Mouse (Mus musculus) CH12.LX (cell line): Measurements from ENCODE around the gene Akr1b3. TPM values are rescaled to one million over a fixed set of nuclear protein-coding genes. Genes with fewer than 3 reads are reported as not detected.

Source experiments
- DNase-seq: peaks from one replicate; pipeline ENCODE4 v3.0.0-alpha.2; 2013; ENCODE audit errors: extremely low read depth
- H3K27ac ChIP-seq: 2 replicates; pipeline ENCODE4 v1.5.1; 2012; ENCODE audit warnings: low read depth, mild to moderate bottlenecking, control low read depth, moderate library complexity; ENCODE audit not compliant: insufficient read depth
- H3K27me3 ChIP-seq: replicated peaks from 2 replicates; pipeline ENCODE3; 2012; ENCODE audit warnings: inconsistent platforms
- H3K36me3 ChIP-seq, 2 experiments: replicated peaks in 1 of 2; 2 replicates each; pipeline versions ENCODE3 to v1.6.1; 2012; ENCODE audit warnings: inconsistent platforms in 1 of 2, low read length in 1 of 2, mild to moderate bottlenecking in 1 of 2, mixed read lengths in 1 of 2, moderate library complexity in 1 of 2; ENCODE audit not compliant: control insufficient read depth in 1 of 2, insufficient read depth in 1 of 2
- H3K4me1 ChIP-seq, 2 experiments: 2 replicates each; pipeline ENCODE4 v1.6.1; 2012; ENCODE audit warnings: inconsistent platforms in 1 of 2, moderate library complexity in 1 of 2; ENCODE audit not compliant: insufficient read depth in 2 of 2, control insufficient read depth in 1 of 2
- H3K4me2 ChIP-seq: 2 replicates; pipeline ENCODE4 v1.6.1; 2012; ENCODE audit warnings: low read depth, mild to moderate bottlenecking, control low read depth; ENCODE audit not compliant: poor library complexity, insufficient read depth, severe bottlenecking
- H3K4me3 ChIP-seq, 3 experiments: fragments of 150-350 bp in 1 of 3; sonication (generic) in 1 of 3; replicated peaks in 1 of 3; 2 replicates each; pipeline versions ENCODE3 to v1.5.1; 2011 to 2012; ENCODE audit warnings: low read depth in 2 of 3, low read length in 2 of 3, mild to moderate bottlenecking in 2 of 3, moderate library complexity in 2 of 3, control low read depth in 1 of 3, improper control_type of control experiment in 1 of 3, inconsistent platforms in 1 of 3, mixed read lengths in 1 of 3; ENCODE audit not compliant: poor library complexity in 1 of 3
- H3K79me2 ChIP-seq: replicated peaks from 2 replicates; pipeline ENCODE4 v1.6.1; 2012; ENCODE audit warnings: mild to moderate bottlenecking, moderate library complexity; ENCODE audit not compliant: control insufficient read depth, poor library complexity, insufficient read depth, severe bottlenecking; ENCODE audit errors: extremely low read depth
- H3K9ac ChIP-seq: 2 replicates; pipeline ENCODE4 v1.6.1; 2012; ENCODE audit warnings: low read depth, mild to moderate bottlenecking, control low read depth, moderate library complexity; ENCODE audit not compliant: insufficient read depth
- H3K9me3 ChIP-seq: replicated peaks from 2 replicates; pipeline ENCODE3; 2012; ENCODE audit warnings: low read length, inconsistent platforms, mixed read lengths
- BHLHE40 ChIP-seq: IDR thresholded peaks from 2 replicates; pipeline ENCODE4 v1.6.1; 2011; ENCODE audit warnings: mild to moderate bottlenecking, low read depth, low read length, improper control_type of control experiment
- CHD2 ChIP-seq: IDR thresholded peaks from 2 replicates; pipeline ENCODE4 v1.6.1; 2011; ENCODE audit warnings: low read length, improper control_type of control experiment
- CTCF ChIP-seq, 2 experiments: IDR thresholded peaks in 1 of 2; conservative IDR thresholded peaks in 1 of 2; 2 replicates each; pipeline ENCODE4 v1.5.1; 2011 to 2012; ENCODE audit warnings: low read depth in 2 of 2, low read length in 2 of 2, improper control_type of control experiment in 1 of 2, inconsistent platforms in 1 of 2, mild to moderate bottlenecking in 1 of 2, moderate library complexity in 1 of 2
- ELF1 ChIP-seq: IDR thresholded peaks from 2 replicates; pipeline ENCODE4 v1.6.1; 2014; ENCODE audit warnings: low read depth, mild to moderate bottlenecking, inconsistent platforms, low read length, improper control_type of control experiment
- EP300 ChIP-seq: IDR thresholded peaks from 2 replicates; pipeline ENCODE4 v1.6.1; 2011; ENCODE audit warnings: low read length, improper control_type of control experiment
- ETS1 ChIP-seq: conservative IDR thresholded peaks from 2 replicates; pipeline ENCODE4 v1.6.1; 2012; ENCODE audit warnings: low read depth, mild to moderate bottlenecking, inconsistent platforms, low read length, improper control_type of control experiment, moderate library complexity
- HCFC1 ChIP-seq: IDR thresholded peaks from 2 replicates; pipeline ENCODE4 v1.6.1; 2012; ENCODE audit warnings: low read depth, mild to moderate bottlenecking, inconsistent platforms, low read length, improper control_type of control experiment
- IRF4 ChIP-seq: IDR thresholded peaks from 2 replicates; pipeline ENCODE4 v1.6.1; 2014; ENCODE audit warnings: low read depth, mild to moderate bottlenecking, inconsistent platforms, low read length, improper control_type of control experiment
- JUND ChIP-seq: conservative IDR thresholded peaks from 2 replicates; pipeline ENCODE4 v1.6.1; 2011; ENCODE audit warnings: low read depth, low read length, improper control_type of control experiment
- KAT2A ChIP-seq: IDR thresholded peaks from 2 replicates; pipeline ENCODE4 v1.6.1; 2012; ENCODE audit warnings: low read length, improper control_type of control experiment, inconsistent platforms; ENCODE audit not compliant: insufficient replicate concordance
- MAZ ChIP-seq: IDR thresholded peaks from 2 replicates; pipeline ENCODE4 v1.6.1; 2012; ENCODE audit warnings: low read depth, mild to moderate bottlenecking, inconsistent platforms, low read length, improper control_type of control experiment, moderate library complexity
- MEF2A ChIP-seq: IDR thresholded peaks from 2 replicates; pipeline ENCODE4 v1.6.1; 2014; ENCODE audit warnings: low read depth, mild to moderate bottlenecking, inconsistent platforms, low read length, improper control_type of control experiment, borderline replicate concordance
- MXI1 ChIP-seq: IDR thresholded peaks from 2 replicates; pipeline ENCODE4 v1.6.1; 2011; ENCODE audit warnings: mild to moderate bottlenecking, low read depth, low read length, improper control_type of control experiment
- MYC ChIP-seq: IDR thresholded peaks from 2 replicates; pipeline ENCODE4 v1.6.1; 2011; ENCODE audit warnings: low read depth, mild to moderate bottlenecking, improper control_type of control experiment, low read length
- NELFE ChIP-seq: IDR thresholded peaks from 2 replicates; pipeline ENCODE4 v1.6.1; 2011; ENCODE audit warnings: low read depth, low read length, improper control_type of control experiment
- NRF1 ChIP-seq: IDR thresholded peaks from 2 replicates; pipeline ENCODE4 v1.6.1; 2014; ENCODE audit warnings: low read depth, mild to moderate bottlenecking, inconsistent platforms, low read length, improper control_type of control experiment, moderate library complexity
- PAX5 ChIP-seq: IDR thresholded peaks from 2 replicates; pipeline ENCODE4 v1.6.1; 2012; ENCODE audit warnings: low read length, inconsistent platforms, mixed read lengths
- POLR2A ChIP-seq: IDR thresholded peaks from 2 replicates; pipeline ENCODE4 v1.6.1; 2011; ENCODE audit warnings: low read depth, mild to moderate bottlenecking, improper control_type of control experiment, low read length
- POLR2AphosphoS2 ChIP-seq: IDR thresholded peaks from 2 replicates; pipeline ENCODE4 v1.6.1; 2011; ENCODE audit warnings: low read depth, low read length, improper control_type of control experiment
- RAD21 ChIP-seq: IDR thresholded peaks from 2 replicates; pipeline ENCODE4 v1.6.1; 2011; ENCODE audit warnings: low read depth, mild to moderate bottlenecking, low read length, improper control_type of control experiment, moderate library complexity
- RCOR1 ChIP-seq: conservative IDR thresholded peaks from 2 replicates; pipeline ENCODE4 v1.6.1; 2012; ENCODE audit warnings: low read depth, mild to moderate bottlenecking, inconsistent platforms, low read length, improper control_type of control experiment
- TBP ChIP-seq: conservative IDR thresholded peaks from 2 replicates; pipeline ENCODE4 v1.6.1; 2011; ENCODE audit warnings: low read depth, low read length, improper control_type of control experiment
- TCF12 ChIP-seq: IDR thresholded peaks from 2 replicates; pipeline ENCODE4 v1.6.1; 2014; ENCODE audit warnings: low read depth, mild to moderate bottlenecking, inconsistent platforms, low read length, improper control_type of control experiment
- UBTF ChIP-seq: IDR thresholded peaks from 2 replicates; pipeline ENCODE4 v1.6.1; 2012; ENCODE audit warnings: low read depth, mild to moderate bottlenecking, inconsistent platforms, low read length, improper control_type of control experiment, moderate library complexity
- USF1 ChIP-seq: IDR thresholded peaks from 2 replicates; pipeline ENCODE4 v1.6.1; 2014; ENCODE audit warnings: low read depth, mild to moderate bottlenecking, inconsistent platforms, low read length, improper control_type of control experiment
- ZC3H11A ChIP-seq: IDR thresholded peaks from 2 replicates; pipeline ENCODE4 v1.6.1; 2012; ENCODE audit warnings: low read depth, mild to moderate bottlenecking, inconsistent platforms, low read length, improper control_type of control experiment
- ZKSCAN1 ChIP-seq: IDR thresholded peaks from 2 replicates; pipeline ENCODE4 v1.6.1; 2012; ENCODE audit warnings: low read depth, inconsistent platforms, low read length, improper control_type of control experiment, borderline replicate concordance
- dilution Hi-C: fragments of 300-500 bp; cut with MboI; formaldehyde crosslinking; loops from 2 replicates; pipeline ENCODE4 v1.14.3; 2020; ENCODE audit warnings: low sequenced_read_pairs; ENCODE audit not compliant: extremely low pct_unique_long_range_greater_than_20kb, extremely low pct_ligation_motif_present
- in situ Hi-C: fragments of 300-500 bp; cut with MboI; formaldehyde crosslinking; loops from 3 replicates; pipeline ENCODE4 v1.14.3; 2019; ENCODE audit warnings: low sequenced_read_pairs, low pct_ligation_motif_present, low pct_unique_long_range_greater_than_20kb, mixed read lengths
- polyA plus RNA-seq: library from polyadenylated mRNA; unstranded; fragments of >175 nt; gene quantifications from 2 replicates; pipeline ENCODE4 v1.2.1, GENCODE M21; 2012; ENCODE audit warnings: low read depth; ENCODE audit not compliant: insufficient read length
- total RNA-seq, 2 experiments: library from RNA; depleted of rRNA; stranded (reverse); fragments of 300-350 nt in 1 of 2; fragments of >200 nt in 1 of 2; gene quantifications; 2 replicates each; pipeline ENCODE4 v1.2.3; 2012 to 2014

Akr1b3 gene
- total and polyA plus RNA-seq, 3 experiments = 257 to 359 (median 313) TPM

GRCm38 (mm10) chr6:34341991-34342390, 24.7 kb upstream of the Akr1b3 start:
- peaks cover 4 to 35% of the 10 kb centered on the region in 2 experiments; a peak in 3 of 4 replicates for H3K4me1 ChIP-seq
- TF ChIP-seq NELFE = no peak
- no peak for TF ChIP-seq UBTF
- TF ChIP-seq PAX5 = no peak
- no peak for TF ChIP-seq RAD21
- no peak for TF ChIP-seq NRF1
- TF ChIP-seq MAZ = no peak
- TF ChIP-seq POLR2A = no peak
- TF ChIP-seq EP300 = no peak
- no peak for TF ChIP-seq ZKSCAN1
- TF ChIP-seq MEF2A = no peak
- no peak for TF ChIP-seq USF1
- no peak for TF ChIP-seq JUND
- TF ChIP-seq POLR2AphosphoS2 = no peak
- no peak for TF ChIP-seq ETS1
- no peak for TF ChIP-seq MXI1
- no peak for TF ChIP-seq TBP
- no peak for TF ChIP-seq ELF1
- no peaks in the 10 kb centered on the region for H3K79me2 ChIP-seq
- H3K9ac ChIP-seq = no peak overlapping the region
- in situ Hi-C loops = loop anchor here (10.0 kb wide), 1 partner anchor 47 kb away; no protein-coding TSS in a partner anchor
- H3K27me3 ChIP-seq = no peaks in the 10 kb centered on the region
- no peak overlapping the region for H3K4me3 ChIP-seq
- no peaks in the 10 kb centered on the region for H3K36me3 ChIP-seq
- no peak overlapping the region for H3K27ac ChIP-seq
- H3K9me3 ChIP-seq = no peaks in the 10 kb centered on the region
- dilution Hi-C loops = no loop called here
- no peak for DNase-seq
- no peak overlapping the region for H3K4me2 ChIP-seq

GRCm38 (mm10) chr6:34337799-34338198, 20.5 kb upstream of the Akr1b3 start:
- H3K4me2 ChIP-seq = no peak overlapping the region
- H3K79me2 ChIP-seq = no peaks in the 10 kb centered on the region
- no peak overlapping the region for H3K4me3 ChIP-seq
- dilution Hi-C loops (no loop called here), in situ Hi-C loops (no loop called here)
- no peak overlapping the region for H3K9ac ChIP-seq
- no peaks in the 10 kb centered on the region for H3K27me3 ChIP-seq
- H3K9me3 ChIP-seq = no peaks in the 10 kb centered on the region
- H3K27ac ChIP-seq = no peak overlapping the region
- H3K36me3 ChIP-seq = no peaks in the 10 kb centered on the region
- no peak for DNase-seq
- H3K4me1 ChIP-seq = peaks cover 0 to 5% of the 10 kb centered on the region in 2 experiments; a peak in 2 of 4 replicates
- TF ChIP-seq MEF2A = no peak
- no peak for TF ChIP-seq ZC3H11A
- no peak for TF ChIP-seq PAX5
- TF ChIP-seq IRF4 = no peak
- TF ChIP-seq HCFC1 = no peak
- no peak for TF ChIP-seq MYC
- no peak for TF ChIP-seq RCOR1
- no peak for TF ChIP-seq MXI1
- no peak for TF ChIP-seq USF1
- TF ChIP-seq TBP = no peak
- TF ChIP-seq CTCF (conservative IDR thresholded peaks at IDR 0.05 in 1 of 2, IDR thresholded peaks at IDR 0.05 in 1 of 2; ENCODE audit: low read depth in 2 of 2, low read length in 2 of 2) = no peak
- no peak for TF ChIP-seq POLR2A
- no peak for TF ChIP-seq NRF1
- no peak for TF ChIP-seq POLR2AphosphoS2
- TF ChIP-seq CHD2 = no peak
- TF ChIP-seq KAT2A = no peak
- no peak for TF ChIP-seq ELF1
- TF ChIP-seq EP300 = no peak
- TF ChIP-seq TCF12 = no peak
- TF ChIP-seq BHLHE40 = no peak
